8 mouse cellular contexts compared by ENCODE assay signal in genomic region chr5:123014753-123015701, GRCm38 (mm10). TPM values are rescaled to one million over a fixed set of nuclear protein-coding genes. Genes with fewer than 3 reads are reported as not detected.
DNase-seq lines count a peak whose midpoint lies in the region; ATAC-seq lines count a peak whose summit lies in the region.

Gene Orai1 (plus strand): TSS chr5:123015074.

- ATAC-seq in megakaryocyte progenitor cell, adult 5-6 weeks (replicated peaks; ENCODE audit: poor library complexity) = peak; percentile 87

- peak; percentile 99 for DNase-seq in adipocyte (ENCODE audit: low spot score)
- DNase-seq in embryo, embryonic 10 days (ENCODE audit: low spot score) = peak; percentile 98
- DNase-seq in gastrocnemius, postnatal 10 days = peak; percentile 99
- peak; percentile 99 for DNase-seq in induced T-regulatory cell, adult 2 months (ENCODE audit: low read depth)
- peak; percentile 90 to 97 for DNase-seq in left cerebral cortex, adult 9 months (ENCODE audit: low spot score in 2 of 2)
- peak; percentile 93 for DNase-seq in right cerebral cortex, postnatal 14 days
- peak; percentile 98 to 99 for DNase-seq in urinary bladder, postnatal 36 days (ENCODE audit: low spot score in 2 of 2)

RNA-seq across cellular contexts. Expression of gene Orai1, which starts in this region (rescaled TPM):
- 10 to 100 TPM; 43.8 to 45.4 TPM for total RNA-seq in gastrocnemius, postnatal 10 days (2021)
- 66.5 and 68.6 TPM in 2 replicates for total RNA-seq in megakaryocyte progenitor cell, adult 5-6 weeks (2015)
- 13.5 and 20.8 TPM in 2 replicates for total RNA-seq in megakaryocyte progenitor cell, adult 5-6 weeks (2017)

Comparison
In these comparisons a context has a peak if more than half of its experiments do, and no peak if none do; other contexts are left out.
1. Peak in every context shown above with its lines: DNase-seq and ATAC-seq.